Mouse (Mus musculus) C2C12 (cell line): ENCODE results near the gene Phactr2. TPM values are rescaled to one million over a fixed set of nuclear protein-coding genes. Genes with fewer than 3 reads are reported as not detected.

Experiments
- H3K27me3 ChIP-seq: one replicate; pipeline ENCODE4 v1.6.1; 2011; ENCODE audit not compliant: control insufficient read depth, insufficient read depth, insufficient read length
- H3K36me3 ChIP-seq: one replicate; pipeline ENCODE4 v1.6.1; 2011; ENCODE audit not compliant: control insufficient read depth, insufficient read depth
- H3K4me3 ChIP-seq: one replicate; pipeline ENCODE4 v1.5.1; 2011; ENCODE audit warnings: mild to moderate bottlenecking, control low read depth; ENCODE audit not compliant: poor library complexity, insufficient read depth, severe bottlenecking
- H3K79me2 ChIP-seq: one replicate; pipeline ENCODE4 v1.6.1; 2011; ENCODE audit not compliant: control insufficient read depth, insufficient read depth
- H3K79me3 ChIP-seq: one replicate; pipeline ENCODE4 v1.6.1; 2011; ENCODE audit warnings: low read depth, control low read depth
- H3ac ChIP-seq: one replicate; pipeline ENCODE3; 2011; ENCODE audit warnings: low read depth; ENCODE audit not compliant: control insufficient read depth, insufficient read length
- CEBPB ChIP-seq: IDR thresholded peaks from one replicate; pipeline ENCODE4 v1.6.1; 2011; ENCODE audit warnings: low read depth, mild to moderate bottlenecking, control low read depth, moderate library complexity
- CTCF ChIP-seq: IDR thresholded peaks from one replicate; pipeline ENCODE4 v1.5.1; 2011; ENCODE audit not compliant: control insufficient read depth, insufficient read depth, insufficient read length
- FOSL1 ChIP-seq: IDR thresholded peaks from one replicate; pipeline ENCODE4 v1.8.0; 2011; ENCODE audit warnings: mild to moderate bottlenecking, low read length; ENCODE audit not compliant: poor library complexity, insufficient read depth, severe bottlenecking
- MAX ChIP-seq: IDR thresholded peaks from one replicate; pipeline ENCODE4 v1.6.1; 2011; ENCODE audit warnings: mild to moderate bottlenecking, control low read depth
- MYOD1 ChIP-seq: IDR thresholded peaks from one replicate; pipeline ENCODE4 v1.6.1; 2011; ENCODE audit warnings: low read depth; ENCODE audit not compliant: control insufficient read depth, insufficient read length
- MYOG ChIP-seq: IDR thresholded peaks from one replicate; pipeline ENCODE4 v1.6.1; 2011; ENCODE audit not compliant: control insufficient read depth, insufficient read length; ENCODE audit errors: extremely low read depth
- USF1 ChIP-seq: IDR thresholded peaks from one replicate; pipeline ENCODE4 v1.6.1; 2011; ENCODE audit warnings: low read depth, mild to moderate bottlenecking, control low read depth, moderate library complexity
- polyA plus RNA-seq: library from polyadenylated mRNA; unstranded; fragments of >200 nt; fragmentation: generic; extraction: Trizol; gene quantifications from one replicate; pipeline ENCODE4 v1.2.1, GENCODE M21; 2012; ENCODE audit warnings: missing spikeins

Gene Phactr2
- polyA plus RNA-seq, 1 experiment = not detected

DNA sequence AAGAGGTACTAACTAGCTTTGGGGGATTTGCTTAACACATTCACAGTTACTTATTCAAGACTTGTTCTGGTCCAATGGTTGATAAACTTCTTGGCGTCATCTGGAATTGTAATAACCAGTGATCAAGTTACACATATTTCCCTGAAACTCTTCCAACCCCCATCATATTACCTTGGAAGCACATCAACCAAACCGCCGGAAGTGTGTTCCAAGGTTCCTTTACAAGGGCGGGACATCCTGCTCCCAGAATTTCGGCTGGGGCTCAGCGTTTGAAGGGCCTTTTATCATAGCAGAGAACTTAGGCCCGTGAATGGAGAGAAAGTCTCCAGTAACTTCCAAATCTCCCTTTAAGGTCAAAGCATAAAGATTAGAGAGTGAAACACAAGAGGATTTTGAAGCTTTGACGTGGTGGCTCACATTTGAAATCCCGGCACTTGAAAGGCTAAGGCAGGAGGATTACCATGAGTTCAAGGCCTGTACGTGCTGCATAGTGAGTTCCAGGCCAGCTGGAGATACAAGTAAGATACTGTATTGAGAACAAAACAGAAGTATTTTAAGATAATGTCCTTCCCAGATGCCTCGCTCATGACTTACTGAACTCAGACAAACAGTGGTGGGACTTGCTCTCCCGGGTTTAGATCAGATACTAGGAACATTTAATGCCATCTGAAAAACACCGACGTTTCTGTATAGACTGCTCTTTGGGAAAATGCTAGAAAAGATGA is 147.9 kb downstream of the Phactr2 start:
- H3ac ChIP-seq = no peak overlapping the region
- TF ChIP-seq USF1 (no peak), MYOD1 (no peak), CEBPB (no peak), FOSL1 (no peak), MAX (no peak), CTCF (no peak), MYOG (no peak)
- no peaks in the 10 kb centered on the region for H3K36me3 ChIP-seq
- no peak overlapping the region for H3K4me3 ChIP-seq
- H3K79me2 ChIP-seq = no peaks in the 10 kb centered on the region
- H3K27me3 ChIP-seq = peaks cover 15% of the 10 kb centered on the region
- H3K79me3 ChIP-seq = no peaks in the 10 kb centered on the region

- Histone ChIP-seq H3ac (no peak overlapping the region), H3K4me3 (no peak overlapping the region), H3K36me3 (no peaks in the 10 kb centered on the region), H3K79me2 (no peaks in the 10 kb centered on the region), H3K79me3 (no peaks in the 10 kb centered on the region), H3K27me3 (peaks cover 15% of the 10 kb centered on the region)
- TF ChIP-seq MAX = no peak
- no peak for TF ChIP-seq FOSL1
- no peak for TF ChIP-seq CEBPB
- TF ChIP-seq MYOG = no peak
- no peak for TF ChIP-seq CTCF
- no peak for TF ChIP-seq MYOD1
- TF ChIP-seq USF1 = no peak
Measured at GRCm38 (mm10) chr10:13323806-13324411, 150.3 kb downstream of the Phactr2 start.

DNA sequence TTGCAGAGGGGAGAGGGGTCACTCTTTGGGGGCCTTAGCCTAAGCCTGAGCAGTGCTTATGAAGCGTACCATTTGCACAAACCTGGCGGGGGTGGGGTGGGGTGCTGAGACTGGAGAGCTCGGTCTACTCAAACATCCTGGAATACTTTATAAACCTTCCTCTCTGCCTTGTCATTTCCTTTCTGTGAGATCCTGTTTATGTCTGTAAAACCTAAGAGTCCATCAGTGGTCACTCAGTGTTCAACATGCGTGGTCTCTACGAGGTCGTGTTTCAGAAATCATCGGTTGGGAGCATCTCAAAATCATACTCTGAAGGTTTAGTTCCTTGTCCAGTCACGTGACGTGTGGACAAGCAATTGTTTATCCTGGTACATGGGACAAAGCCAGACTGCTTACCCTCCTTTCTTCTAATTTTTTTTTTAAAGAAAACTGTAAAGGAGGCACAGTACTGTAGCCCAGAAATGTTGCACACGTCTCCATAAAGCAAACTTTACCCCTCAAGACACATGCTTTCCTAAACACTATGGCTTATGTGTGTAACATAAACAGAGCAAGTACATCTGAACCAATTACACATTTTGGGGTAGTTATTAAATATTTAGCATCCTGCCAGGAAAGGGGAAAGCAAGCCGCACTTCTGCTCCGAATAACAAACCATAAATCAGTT is 150.9 kb downstream of the Phactr2 start:
- H3K27me3 ChIP-seq = peaks cover 15% of the 10 kb centered on the region
- H3K79me2 ChIP-seq = no peaks in the 10 kb centered on the region
- H3ac ChIP-seq = no peak overlapping the region
- no peak overlapping the region for H3K4me3 ChIP-seq
- H3K36me3 ChIP-seq = no peaks in the 10 kb centered on the region
- no peak for TF ChIP-seq CEBPB
- no peaks in the 10 kb centered on the region for H3K79me3 ChIP-seq

DNA sequence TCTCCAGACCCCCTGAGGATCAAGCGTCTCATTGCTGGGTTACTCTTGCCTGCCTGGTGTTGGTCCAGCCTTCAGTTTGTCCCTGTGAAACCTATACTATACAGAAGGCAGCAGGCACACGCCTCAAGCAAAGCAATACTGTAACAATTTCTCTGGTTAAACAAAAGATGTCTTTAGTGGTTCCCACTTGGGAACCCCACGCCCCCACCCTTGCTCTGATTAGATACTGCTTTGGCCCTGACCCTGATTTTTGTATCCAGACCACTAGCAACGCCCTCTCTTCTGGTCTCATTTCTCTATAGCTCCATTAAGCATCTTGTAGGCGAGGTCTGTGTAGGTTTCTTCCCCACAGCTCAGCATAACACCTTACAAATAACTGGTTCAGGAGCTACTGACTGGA is 159.2 kb downstream of the Phactr2 start:
- TF ChIP-seq CEBPB (no peak), MYOG (no peak), CTCF (no peak), USF1 (no peak), MAX (no peak), MYOD1 (no peak), FOSL1 (no peak)
- H3K4me3 ChIP-seq = no peak overlapping the region
- H3K36me3 ChIP-seq = no peaks in the 10 kb centered on the region
- H3ac ChIP-seq = no peak overlapping the region
- no peaks in the 10 kb centered on the region for H3K79me3 ChIP-seq
- no peaks in the 10 kb centered on the region for H3K79me2 ChIP-seq
- H3K27me3 ChIP-seq = no peaks in the 10 kb centered on the region

GRCm38 (mm10) chr10:13312576-13312975 is 161.6 kb downstream of the Phactr2 start:
- Histone ChIP-seq H3K4me3 (no peak overlapping the region), H3K79me3 (no peaks in the 10 kb centered on the region), H3K79me2 (no peaks in the 10 kb centered on the region), H3ac (no peak overlapping the region), H3K36me3 (no peaks in the 10 kb centered on the region), H3K27me3 (no peaks in the 10 kb centered on the region)
- TF ChIP-seq USF1 (no peak), MYOD1 (no peak), MYOG (no peak), MAX (no peak), FOSL1 (no peak), CEBPB (no peak), CTCF (no peak)

DNA sequence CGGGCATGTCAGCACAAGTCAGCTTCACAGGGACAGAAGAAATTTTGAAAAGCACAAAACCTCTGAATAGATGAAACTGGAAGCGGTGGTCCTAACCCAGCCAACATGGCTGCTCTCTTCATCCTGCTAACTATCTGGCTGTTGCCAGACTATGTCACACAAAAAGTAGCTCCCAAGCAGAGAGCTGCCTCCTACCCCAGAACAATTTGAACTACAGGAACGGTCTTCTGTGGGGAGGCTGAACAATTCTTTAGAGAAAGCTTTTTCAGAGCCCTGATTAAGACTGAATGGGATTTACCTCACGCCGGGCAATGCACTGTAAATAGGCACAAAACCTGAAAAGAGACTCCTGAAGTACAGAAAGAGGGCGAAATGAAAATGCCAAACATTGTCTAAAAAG is 162.6 kb downstream of the Phactr2 start:
- H3K27me3 ChIP-seq = no peaks in the 10 kb centered on the region
- no peaks in the 10 kb centered on the region for H3K79me2 ChIP-seq
- no peak overlapping the region for H3ac ChIP-seq
- no peaks in the 10 kb centered on the region for H3K79me3 ChIP-seq
- TF ChIP-seq CEBPB (no peak), MYOD1 (no peak), FOSL1 (no peak), USF1 (no peak), MYOG (no peak), MAX (no peak), CTCF (no peak)
- no peaks in the 10 kb centered on the region for H3K36me3 ChIP-seq
- no peak overlapping the region for H3K4me3 ChIP-seq
